Mouse (Mus musculus): Measurements from ENCODE around the gene Vps9d1. TPM values are rescaled to one million over a fixed set of nuclear protein-coding genes. Genes with fewer than 3 reads are reported as not detected.
"Not testable (repeated sequence)": the region's sequence is repeated elsewhere in the genome, so short reads cannot be mapped to it uniquely, and the experiment has no call there.

Vps9d1 gene
- total RNA-seq, 4 experiments from 2014 or later, result 13.7 to 22.6 (median 21.7) TPM

DNA sequence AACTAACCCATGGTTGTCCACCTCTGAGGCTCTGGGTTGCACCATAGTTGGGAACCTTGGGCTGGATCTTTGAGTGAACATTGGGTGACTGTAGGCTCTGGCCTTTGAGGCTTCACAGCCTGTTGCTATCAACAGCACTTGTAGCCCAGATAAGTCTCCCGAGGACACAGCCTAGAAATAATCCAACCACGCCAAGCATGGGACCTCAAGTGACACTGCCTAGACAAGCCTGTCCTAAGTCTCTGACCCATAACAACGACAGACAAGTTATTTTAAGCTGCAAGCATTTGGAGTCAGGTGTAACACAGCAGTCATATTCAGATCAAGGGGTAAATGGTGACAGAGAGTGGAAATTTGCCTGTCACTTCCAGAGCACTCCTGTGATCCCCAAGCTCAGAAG is 38.7 kb downstream of the Vps9d1 start:
- DNase-seq (ENCODE audit: low spot score in 2 of 2), result no peak

DNA sequence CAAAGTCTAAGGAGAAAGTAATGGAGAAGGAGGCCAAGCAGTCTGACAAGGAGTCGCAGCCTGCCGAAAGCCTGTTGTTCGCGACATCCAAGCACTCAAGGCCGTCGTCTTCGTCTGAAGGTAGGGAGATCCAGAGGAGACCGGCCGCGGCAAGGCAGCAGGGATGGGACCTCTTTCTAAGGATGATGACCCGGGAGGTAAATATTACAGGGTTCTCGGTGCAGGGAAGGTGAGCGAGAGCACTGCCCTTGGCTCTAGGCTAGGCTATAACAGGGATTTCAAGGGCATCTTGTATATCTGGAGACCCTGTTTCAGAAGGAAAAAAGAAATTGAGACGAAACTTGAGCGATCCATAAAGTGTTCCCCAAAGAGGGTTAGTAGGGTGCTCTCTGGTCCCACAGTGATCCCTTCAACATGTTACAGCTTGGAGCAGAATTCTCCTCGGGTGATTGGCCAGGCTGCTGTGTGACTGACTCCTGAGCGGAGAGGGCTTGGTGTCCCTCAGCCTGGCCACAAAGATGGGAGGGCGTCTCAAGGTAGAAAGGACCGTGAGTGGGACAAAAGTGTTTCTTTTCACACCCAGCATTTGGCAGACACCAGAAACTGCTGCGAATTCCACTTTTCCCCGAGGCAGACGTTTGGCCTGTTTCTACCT is 40.9 kb downstream of the Vps9d1 start:
- no peak for DNase-seq (ENCODE audit: low spot score in 2 of 2)

DNA sequence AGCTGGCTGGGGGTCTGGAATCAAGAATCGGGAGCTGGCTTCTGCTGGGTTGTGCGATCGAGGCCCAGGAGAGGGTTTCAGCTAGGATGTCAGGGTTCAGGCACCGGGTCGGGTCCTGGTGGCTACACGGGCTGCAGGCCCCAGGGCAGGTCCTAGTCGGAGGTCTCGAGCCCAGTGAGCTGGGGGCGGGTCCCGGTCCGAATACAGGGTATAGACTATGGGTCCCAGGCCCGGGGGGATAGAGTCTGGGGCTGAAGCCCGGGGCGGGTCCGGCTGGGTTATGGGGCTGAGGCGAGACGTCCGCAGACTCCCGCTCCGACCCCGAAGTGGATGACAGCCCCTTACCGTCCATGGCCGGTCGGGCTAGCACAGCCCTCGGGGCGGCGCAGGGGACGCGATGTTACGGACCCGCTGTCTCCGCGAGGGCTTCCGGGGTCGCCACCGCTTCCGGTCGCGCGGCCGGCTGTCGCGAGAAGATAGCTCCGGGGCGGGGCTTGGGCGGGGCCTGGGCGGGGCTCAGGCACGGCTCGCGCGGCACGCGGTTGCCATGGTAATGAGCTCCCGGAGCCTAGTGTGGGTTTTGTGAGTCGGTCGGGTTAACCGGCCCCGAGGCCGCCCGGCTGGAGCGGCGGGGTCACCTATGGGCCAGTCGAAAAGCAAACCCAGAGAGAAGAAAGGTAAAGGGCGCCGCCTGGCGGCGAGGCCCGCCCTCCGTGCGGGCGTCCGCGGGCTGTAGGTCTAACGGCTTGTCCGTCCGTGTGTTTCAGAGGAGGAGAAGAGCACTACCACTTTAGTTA is 41.6 kb downstream of the Vps9d1 start, which contains the start of the genes Chmp1a and Spata33:
Gene Chmp1a, minus strand, starts transcription at position 443 of the 797 bp plus-strand sequence.
Gene Spata33, plus strand, starts transcription at position 512 of the 797 bp plus-strand sequence.
- DNase-seq (ENCODE audit: low spot score in 2 of 2), result peak; percentile 74 to 83

DNA sequence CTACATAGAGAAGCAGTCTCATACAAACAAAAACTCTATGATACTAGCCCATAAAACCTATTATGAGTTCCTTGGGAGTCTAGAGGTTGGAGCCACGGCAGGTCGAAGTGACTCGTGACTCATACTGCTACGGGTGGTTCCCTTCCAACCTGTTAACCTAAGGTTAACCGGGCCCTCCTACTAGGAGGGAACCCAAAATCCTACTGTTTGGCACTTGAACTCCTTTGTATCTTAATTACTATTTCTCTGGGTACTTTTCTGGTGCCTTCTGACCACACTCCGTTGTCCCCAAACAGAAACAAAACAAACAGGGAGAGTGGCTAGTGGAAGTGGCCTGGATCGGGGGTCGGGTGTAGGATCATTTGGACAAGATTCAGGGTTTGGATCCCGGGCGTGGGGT is 42.3 kb downstream of the Vps9d1 start:
- DNase-seq (ENCODE audit: low spot score in 2 of 2), result no peak

DNA sequence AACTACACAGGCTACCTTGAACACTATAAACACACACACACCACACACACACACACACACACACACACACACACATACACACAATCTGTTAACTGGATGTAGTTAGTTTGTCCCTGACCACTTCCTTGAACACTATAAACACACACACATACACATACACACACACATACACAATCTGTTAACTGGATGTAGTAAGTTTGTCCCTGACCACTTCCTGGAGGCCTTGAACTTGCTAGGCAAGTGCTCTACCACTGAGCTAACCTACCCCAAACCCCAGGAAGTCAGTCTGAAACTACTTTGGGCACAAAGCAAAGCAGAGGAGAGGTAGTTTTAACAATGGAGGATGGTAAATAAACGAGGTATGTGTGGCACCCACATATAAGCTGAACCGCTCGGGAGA is 50.6 kb downstream of the Vps9d1 start:
- no peak for DNase-seq (ENCODE audit: low spot score in 2 of 2)

DNA sequence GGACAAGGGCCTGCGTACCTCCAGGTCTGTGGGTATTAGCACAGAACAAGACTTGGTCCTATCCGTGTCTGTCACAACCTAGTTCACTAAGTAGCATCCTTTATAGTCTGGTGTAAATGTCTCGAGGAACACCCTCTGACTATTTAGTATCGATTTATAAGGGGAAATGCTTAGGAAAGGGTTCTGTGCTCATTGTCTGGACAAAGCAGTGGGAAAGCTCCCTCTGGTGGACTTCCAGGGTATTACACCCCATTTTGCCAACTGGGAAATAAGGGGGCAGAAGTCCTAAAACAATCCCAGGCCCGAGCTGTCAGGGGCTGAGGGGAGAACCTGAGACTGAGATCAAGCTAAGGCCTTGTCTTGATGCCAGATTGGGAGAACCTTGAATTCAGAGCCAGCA is 51.9 kb downstream of the Vps9d1 start:
- peak in 1 of 2 experiments; percentile 32 for DNase-seq (ENCODE audit: low spot score in 2 of 2)

DNA sequence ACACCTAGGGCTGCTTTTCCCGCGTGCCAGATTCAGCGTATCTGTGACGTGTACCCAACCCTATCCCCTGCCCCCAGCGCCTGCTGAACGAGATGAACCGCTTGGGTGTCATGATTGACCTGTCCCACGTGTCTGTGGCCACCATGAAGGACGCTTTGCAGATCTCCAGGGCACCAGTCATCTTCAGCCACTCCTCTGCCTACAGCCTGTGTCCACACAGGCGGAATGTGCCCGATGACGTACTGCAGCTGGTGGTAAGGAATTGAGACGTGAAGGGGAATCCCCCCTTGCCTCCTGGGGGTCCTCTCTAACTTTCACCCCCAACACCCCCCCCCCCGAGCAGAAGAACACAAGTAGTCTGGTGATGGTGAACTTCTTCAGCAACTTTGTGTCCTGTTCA is 54.3 kb downstream of the Vps9d1 start:
- DNase-seq (ENCODE audit: low spot score in 2 of 2), result no peak

DNA sequence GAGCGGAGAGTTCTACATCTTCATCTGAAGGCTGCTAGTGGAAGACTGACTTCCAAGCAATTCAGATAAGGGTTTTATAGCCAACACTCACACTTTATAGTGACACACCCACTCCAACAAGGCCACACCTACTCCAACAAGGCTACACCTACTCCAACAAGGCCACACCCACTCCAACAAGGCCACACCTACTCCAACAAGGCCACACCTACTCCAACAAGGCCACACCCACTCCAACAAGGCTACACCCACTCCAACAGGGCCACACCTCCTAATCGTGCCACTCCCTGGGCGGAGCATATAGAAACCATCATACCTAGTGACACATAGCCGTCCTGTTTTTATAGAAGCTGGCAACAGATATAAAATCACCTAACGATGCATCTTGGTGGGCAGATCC is 57.1 kb downstream of the Vps9d1 start:
- not testable (repeated sequence) for DNase-seq (ENCODE audit: low spot score in 2 of 2)

DNA sequence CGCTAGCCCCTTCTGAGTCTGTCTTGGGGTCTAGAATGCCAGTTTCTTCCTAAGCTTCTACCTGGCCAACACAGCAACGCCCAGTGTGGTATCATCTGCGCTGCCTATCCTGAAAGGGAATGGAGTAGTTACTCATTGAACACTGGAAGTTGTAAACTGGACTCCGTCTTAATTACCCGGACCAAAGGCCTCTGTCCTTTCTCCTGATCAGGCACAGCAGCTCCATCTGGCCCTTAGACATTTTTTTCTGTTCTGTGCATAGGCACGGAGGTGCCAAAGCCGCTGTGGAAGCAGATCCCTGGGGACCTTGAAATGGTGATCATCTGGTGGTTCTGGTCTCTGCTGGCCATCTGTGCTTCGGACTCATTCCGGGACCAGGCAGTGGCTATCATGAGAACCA is 60.4 kb downstream of the Vps9d1 start:
- no peak for DNase-seq (ENCODE audit: low spot score in 2 of 2)

Other genes with a start within 250 kb of the Vps9d1 start
- 10 to 100 TPM; 55.0 to 63.5 (median 62.4) TPM for gene Ankrd11, start 212.1 kb downstream of the Vps9d1 start, total RNA-seq (2022)
- 10 to 100 TPM; 74.1 to 81.0 (median 77.4) TPM for gene Spg7, start 191.4 kb downstream of the Vps9d1 start, total RNA-seq (2022)
- 100 to 1,000 TPM; 382 to 564 (median 462) TPM for gene Rpl13, start 152.0 kb downstream of the Vps9d1 start, total RNA-seq (2022)
- under 1 TPM in 1 of 4 experiments, not detected in 3; 0.24 TPM for gene Cpne7, start 137.0 kb downstream of the Vps9d1 start, total RNA-seq (2022)
- 1 to 10 TPM in 2 of 4 experiments, under 1 TPM in 2; 0.58 to 2.9 (median 0.88) TPM for gene Sult5a1, start 96.0 kb downstream of the Vps9d1 start, total RNA-seq (2022)
- gene Dpep1, start 68.1 kb downstream of the Vps9d1 start, total RNA-seq (2022), result 10 to 100 TPM in 2 of 4 experiments, 1 to 10 TPM in 2; 5.6 to 14.7 (median 9.7) TPM
- gene Chmp1a, start 41.6 kb downstream of the Vps9d1 start, total RNA-seq (2022), result 10 to 100 TPM; 51.5 to 60.8 (median 56.0) TPM
- 1 to 10 TPM in 1 of 4 experiments, under 1 TPM in 3; 0.12 to 1.6 (median 0.58) TPM for gene Spata33, start 41.5 kb downstream of the Vps9d1 start, total RNA-seq (2022)
- gene Cdk10, start 29.5 kb downstream of the Vps9d1 start, total RNA-seq (2022), result 10 to 100 TPM in 3 of 4 experiments, 1 to 10 TPM in 1; 9.7 to 14.3 (median 12.0) TPM
- gene Spata2l, start 18.1 kb downstream of the Vps9d1 start, total RNA-seq (2022), result 1 to 10 TPM in 3 of 4 experiments, under 1 TPM in 1; 0.97 to 1.8 (median 1.3) TPM
- gene Zfp276, start 153 bp downstream of the Vps9d1 start, total RNA-seq (2022), result 1 to 10 TPM; 3.8 to 8.4 (median 5.4) TPM
- gene Fanca, start 64.2 kb upstream of the Vps9d1 start, total RNA-seq (2022), result not detected
- under 1 TPM in 3 of 4 experiments, not detected in 1; 0.16 to 0.22 (median 0.20) TPM for gene Spire2, start 78.4 kb upstream of the Vps9d1 start, total RNA-seq (2022)
- 100 to 1,000 TPM; 125 to 155 (median 141) TPM for gene Tcf25, start 119.4 kb upstream of the Vps9d1 start, total RNA-seq (2022)
- under 1 TPM in 1 of 4 experiments, not detected in 3; 0.08 TPM for gene Mc1r, start 152.8 kb upstream of the Vps9d1 start, total RNA-seq (2022)
- under 1 TPM in 2 of 4 experiments, not detected in 2; 0.17 to 0.24 TPM for gene Tubb3, start 157.1 kb upstream of the Vps9d1 start, total RNA-seq (2022)
- 10 to 100 TPM; 36.9 to 47.1 (median 38.2) TPM for gene Def8, start 169.2 kb upstream of the Vps9d1 start, total RNA-seq (2022)
- 10 to 100 TPM; 45.0 to 48.8 (median 47.8) TPM for gene Afg3l1, start 223.6 kb upstream of the Vps9d1 start, total RNA-seq (2022)

Measured in gastrocnemius, adult 8-10 months (tissue).